Mouse (Mus musculus): ENCODE measurements around the gene Tff2. TPM values are rescaled to one million over a fixed set of nuclear protein-coding genes. Genes with fewer than 3 reads are reported as not detected.

Tff2 gene
- not detected for total RNA-seq (2021)

GRCm38 (mm10) chr17:31144040-31145037, at the start of gene Tff2:
Gene Tff2, minus strand, starts transcription at chr17:31144282.
- intact Hi-C loops (cut with DNase I) = no loop called here
- DNase-seq = no peak

- intact Hi-C loops (cut with DNase I) = no loop called here
- peak; percentile 38 for DNase-seq
Observed at GRCm38 (mm10) chr17:31193360-31193759, 49.3 kb upstream of the Tff2 start.

- DNase-seq = no peak
- intact Hi-C loops (cut with DNase I) = no loop called here
Observed at GRCm38 (mm10) chr17:31192663-31193062, 48.6 kb upstream of the Tff2 start.

GRCm38 (mm10) chr17:31191825-31192224, 47.7 kb upstream of the Tff2 start:
- no peak for DNase-seq
- intact Hi-C loops (cut with DNase I) = no loop called here

GRCm38 (mm10) chr17:31187370-31187769, 43.3 kb upstream of the Tff2 start:
- intact Hi-C loops (cut with DNase I) = loop anchor here (5.0 kb wide), 1 partner anchor 175 kb away; no protein-coding TSS in a partner anchor
- peak; percentile 77 for DNase-seq

- DNase-seq = no peak
- intact Hi-C loops (cut with DNase I) = no loop called here
Observed at GRCm38 (mm10) chr17:31184269-31184990, 40.3 kb upstream of the Tff2 start.

GRCm38 (mm10) chr17:31183180-31183974, 39.3 kb upstream of the Tff2 start:
- intact Hi-C loops (cut with DNase I) = no loop called here
- no peak for DNase-seq

GRCm38 (mm10) chr17:31181490-31181889, 37.4 kb upstream of the Tff2 start:
- no peak for DNase-seq
- intact Hi-C loops (cut with DNase I) = no loop called here

GRCm38 (mm10) chr17:31176321-31176720, 32.2 kb upstream of the Tff2 start:
- no peak for DNase-seq
- intact Hi-C loops (cut with DNase I) = no loop called here

GRCm38 (mm10) chr17:31169796-31170195, 25.7 kb upstream of the Tff2 start:
- intact Hi-C loops (cut with DNase I) = no loop called here
- no peak for DNase-seq

GRCm38 (mm10) chr17:31165127-31165526, 21.0 kb upstream of the Tff2 start, which contains the start of gene Tff1:
Gene Tff1, minus strand, starts transcription at chr17:31165277.
- DNase-seq = no peak
- intact Hi-C loops (cut with DNase I) = no loop called here

- intact Hi-C loops (cut with DNase I) = no loop called here
- no peak for DNase-seq
Observed at GRCm38 (mm10) chr17:31163821-31164220, 19.7 kb upstream of the Tff2 start.

- no peak for DNase-seq
- intact Hi-C loops (cut with DNase I) = no loop called here
Observed at GRCm38 (mm10) chr17:31162607-31163006, 18.5 kb upstream of the Tff2 start.

GRCm38 (mm10) chr17:31160291-31160690, 16.2 kb upstream of the Tff2 start:
- intact Hi-C loops (cut with DNase I) = no loop called here

GRCm38 (mm10) chr17:31157921-31158320, 13.8 kb upstream of the Tff2 start:
- intact Hi-C loops (cut with DNase I) = no loop called here
- DNase-seq = no peak

More at GRCm38 (mm10) chr17:31160291-31160690, 16.2 kb upstream of the Tff2 start:
- DNase-seq = no peak

- no peak for DNase-seq
- intact Hi-C loops (cut with DNase I) = no loop called here
Observed at GRCm38 (mm10) chr17:31153785-31154184, 9.7 kb upstream of the Tff2 start.

GRCm38 (mm10) chr17:31152966-31153499, 9.0 kb upstream of the Tff2 start:
- no peak for DNase-seq
- intact Hi-C loops (cut with DNase I) = no loop called here

- intact Hi-C loops (cut with DNase I) = no loop called here
- DNase-seq = no peak
Observed at GRCm38 (mm10) chr17:31152512-31152911, 8.4 kb upstream of the Tff2 start.

- intact Hi-C loops (cut with DNase I) = no loop called here
- no peak for DNase-seq
Observed at GRCm38 (mm10) chr17:31145998-31146397, 1.9 kb upstream of the Tff2 start.

GRCm38 (mm10) chr17:31142116-31142515, 2.0 kb downstream of the Tff2 start:
- DNase-seq = no peak
- intact Hi-C loops (cut with DNase I) = no loop called here

Measured in left cerebral cortex, postnatal 4 days (tissue).